Mouse (Mus musculus) adipocyte (in vitro differentiated cells): ENCODE measurements around the gene Higd1a.
A peak's percentile ranks its signal among the peaks of the same experiment; 100 is the strongest.

Experiments
- DNase-seq: peaks from one replicate; pipeline ENCODE4 v3.0.0-alpha.2; 2016; ENCODE audit warnings: low spot score

Gene Higd1a

GRCm38 (mm10) chr9:121880840-121881239, 22.7 kb upstream of the Higd1a start:
- peak; percentile 40 for DNase-seq

GRCm38 (mm10) chr9:121877052-121877740, 19.0 kb upstream of the Higd1a start:
- DNase-seq: peak; percentile 80

- DNase-seq: no peak
Measured at GRCm38 (mm10) chr9:121873578-121873977, 15.4 kb upstream of the Higd1a start.

GRCm38 (mm10) chr9:121872062-121872683, 14.0 kb upstream of the Higd1a start:
- no peak for DNase-seq

- no peak for DNase-seq
Measured at GRCm38 (mm10) chr9:121869973-121870515, 11.9 kb upstream of the Higd1a start.

GRCm38 (mm10) chr9:121869432-121869831, 11.3 kb upstream of the Higd1a start:
- DNase-seq: no peak

GRCm38 (mm10) chr9:121868236-121868635, 10.1 kb upstream of the Higd1a start:
- no peak for DNase-seq

- peak; percentile 76 for DNase-seq
Measured at GRCm38 (mm10) chr9:121867632-121868031, 9.5 kb upstream of the Higd1a start.

GRCm38 (mm10) chr9:121865425-121866008, 7.4 kb upstream of the Higd1a start:
- DNase-seq: no peak

- DNase-seq: no peak
Measured at GRCm38 (mm10) chr9:121864837-121865236, 6.7 kb upstream of the Higd1a start.

GRCm38 (mm10) chr9:121860921-121861320, 2.8 kb upstream of the Higd1a start:
- no peak for DNase-seq

- DNase-seq: no peak
Measured at GRCm38 (mm10) chr9:121859345-121859744, 1.2 kb upstream of the Higd1a start.

GRCm38 (mm10) chr9:121857474-121858152, 549 bp downstream of the Higd1a start:
- peak; percentile 95 for DNase-seq

- no peak for DNase-seq
Measured at GRCm38 (mm10) chr9:121856649-121857416, 1.3 kb downstream of the Higd1a start.

GRCm38 (mm10) chr9:121854246-121854645, 3.9 kb downstream of the Higd1a start:
- peak; percentile 37 for DNase-seq

- no peak for DNase-seq
Measured at GRCm38 (mm10) chr9:121847842-121848241, 10.3 kb downstream of the Higd1a start.

- peak; percentile 74 for DNase-seq
Measured at GRCm38 (mm10) chr9:121847138-121847537, 11.0 kb downstream of the Higd1a start.

GRCm38 (mm10) chr9:121846526-121847118, 11.5 kb downstream of the Higd1a start:
- peak; percentile 74 for DNase-seq

GRCm38 (mm10) chr9:121842914-121843313, 15.2 kb downstream of the Higd1a start:
- DNase-seq: no peak

- DNase-seq: no peak
Measured at GRCm38 (mm10) chr9:121839622-121839965, 18.6 kb downstream of the Higd1a start.
